Mouse (Mus musculus) NIH3T3 (cell line): ENCODE data around the gene Exoc6b.

Source experiments
- DNase-seq: peaks from one replicate; pipeline ENCODE4 v3.0.0-alpha.2; 2012; ENCODE audit warnings: low read depth

The Exoc6b gene

GRCm38 (mm10) chr6:84976563-84976971 lies 92.7 kb downstream of the Exoc6b start:
- peak; percentile 73 for DNase-seq

- DNase-seq, result no peak
These were observed 100.8 kb downstream of the Exoc6b start for GRCm38 (mm10) chr6:84968531-84968930.

GRCm38 (mm10) chr6:84964729-84965415 lies 104.4 kb downstream of the Exoc6b start:
- no peak for DNase-seq

- DNase-seq, result no peak
These were observed 106.3 kb downstream of the Exoc6b start for GRCm38 (mm10) chr6:84963044-84963443.

GRCm38 (mm10) chr6:84961763-84962162 lies 107.5 kb downstream of the Exoc6b start:
- no peak for DNase-seq

- no peak for DNase-seq
These were observed 109.8 kb downstream of the Exoc6b start for GRCm38 (mm10) chr6:84959520-84959919.

GRCm38 (mm10) chr6:84951621-84952020 lies 117.7 kb downstream of the Exoc6b start:
- DNase-seq, result no peak

GRCm38 (mm10) chr6:84946569-84946968 lies 122.7 kb downstream of the Exoc6b start:
- no peak for DNase-seq

- no peak for DNase-seq
These were observed 123.2 kb downstream of the Exoc6b start for GRCm38 (mm10) chr6:84946106-84946505.

- DNase-seq, result peak; percentile 62
These were observed 136.1 kb downstream of the Exoc6b start for GRCm38 (mm10) chr6:84932953-84933921.

- DNase-seq, result no peak
These were observed 138.3 kb downstream of the Exoc6b start for GRCm38 (mm10) chr6:84931051-84931450.

GRCm38 (mm10) chr6:84926066-84926465 lies 143.2 kb downstream of the Exoc6b start:
- peak; percentile 70 for DNase-seq

GRCm38 (mm10) chr6:84923760-84924221 lies 145.5 kb downstream of the Exoc6b start:
- peak; percentile 83 for DNase-seq

GRCm38 (mm10) chr6:84916291-84916690 lies 153.0 kb downstream of the Exoc6b start:
- DNase-seq, result peak; percentile 75

GRCm38 (mm10) chr6:84912434-84912833 lies 156.9 kb downstream of the Exoc6b start:
- peak; percentile 88 for DNase-seq

- no peak for DNase-seq
These were observed 170.1 kb downstream of the Exoc6b start for GRCm38 (mm10) chr6:84899002-84899774.

GRCm38 (mm10) chr6:84893773-84894095 lies 175.6 kb downstream of the Exoc6b start:
- DNase-seq, result peak; percentile 72

- peak; percentile 74 for DNase-seq
These were observed 176.2 kb downstream of the Exoc6b start for GRCm38 (mm10) chr6:84892926-84893772.

GRCm38 (mm10) chr6:84886551-84886950 lies 182.8 kb downstream of the Exoc6b start:
- no peak for DNase-seq

GRCm38 (mm10) chr6:84885080-84885479 lies 184.2 kb downstream of the Exoc6b start:
- DNase-seq, result no peak

- DNase-seq, result no peak
These were observed 185.6 kb downstream of the Exoc6b start for GRCm38 (mm10) chr6:84883720-84884119.
